Mouse (Mus musculus) small intestine, adult 10 weeks (tissue): ENCODE data around the gene Wdr43. TPM values are rescaled to one million over a fixed set of nuclear protein-coding genes. Genes with fewer than 3 reads are reported as not detected.

ENCODE experiments used
- polyA plus RNA-seq: library from polyadenylated mRNA; stranded (reverse); fragments of 350-450 nt; fragmentation: Illumina TruSeq; extraction: RNeasy Lipid Tissue Mini Kit (QIAGEN cat#74804); gene quantifications from one replicate; pipeline ENCODE4 v1.2.3, GENCODE M21; 2014; ENCODE audit warnings: low replicate concordance

Gene Wdr43
- 84.6 TPM for polyA plus RNA-seq

DNA sequence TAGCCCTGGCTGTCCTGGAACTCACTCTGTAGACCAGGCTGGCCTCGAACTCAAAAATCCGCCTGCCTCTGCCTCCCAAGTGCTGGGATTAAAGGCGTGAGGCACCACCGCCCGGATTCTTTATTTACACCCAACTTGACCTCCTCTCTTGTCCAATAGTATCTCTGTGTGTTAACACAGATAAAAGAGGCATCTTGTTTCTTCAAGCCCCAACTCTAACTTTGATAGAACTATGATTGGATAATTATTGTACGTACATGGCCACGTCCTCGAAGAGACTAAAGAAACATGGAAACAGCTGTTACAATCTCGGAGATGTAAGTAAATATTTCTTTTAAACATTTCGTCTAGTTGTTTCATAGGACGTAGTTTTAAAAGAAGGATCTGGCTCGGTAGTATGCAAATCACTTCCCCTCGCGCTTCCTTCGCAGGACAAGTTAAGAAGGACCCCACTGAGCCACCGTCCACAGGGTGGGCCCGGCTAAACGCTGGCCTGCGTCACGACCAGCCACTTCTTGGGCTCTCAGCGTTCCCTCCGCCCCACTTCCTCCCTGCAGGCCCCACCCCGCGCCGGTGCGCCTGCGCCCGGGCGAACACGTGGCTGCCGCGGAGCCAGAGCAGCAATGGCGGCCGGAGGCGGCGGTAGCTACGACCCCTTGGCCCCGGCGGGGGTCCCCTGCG is at the start of gene Wdr43:
Wdr43 (plus strand) TSS at position 258 of the 681 bp plus-strand sequence.

DNA sequence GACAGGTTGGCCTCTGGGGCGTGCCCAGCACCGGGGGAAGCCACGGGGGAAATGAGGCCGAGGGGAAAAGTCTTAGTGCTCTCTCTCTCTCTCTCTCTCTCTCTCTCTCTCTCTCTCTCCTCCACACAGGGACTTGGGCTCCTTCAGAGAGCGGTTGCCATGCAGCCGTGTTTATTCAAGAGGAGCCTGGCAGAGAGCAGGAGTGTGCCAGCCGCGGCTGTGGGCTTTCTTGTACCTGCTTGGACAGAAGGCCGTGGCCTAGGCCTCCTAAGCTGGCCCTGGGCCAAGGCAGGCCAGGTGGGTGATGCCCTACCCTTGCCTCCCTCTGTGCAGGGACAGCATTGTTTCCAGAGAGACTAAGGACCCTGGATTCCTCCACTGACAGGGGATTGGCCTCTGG is 57.4 kb downstream of the Wdr43 start, which contains the start of gene Togaram2:
Togaram2 (plus strand) TSS at position 170 of the 400 bp plus-strand sequence.

Other genes with a start within 250 kb of the Wdr43 start
- not detected for gene Gm4707, start 156.0 kb upstream of the Wdr43 start, polyA plus RNA-seq
- 68.5 TPM for gene Smchd1, start 140.6 kb upstream of the Wdr43 start, polyA plus RNA-seq
- gene Ndc80, start 89.0 kb upstream of the Wdr43 start, polyA plus RNA-seq = 16.3 TPM
- gene Spdya, start 63.8 kb upstream of the Wdr43 start, polyA plus RNA-seq = 0.52 TPM
- not detected for gene Togaram2, start 57.4 kb downstream of the Wdr43 start, polyA plus RNA-seq
- gene Pcare, start 137.0 kb downstream of the Wdr43 start, polyA plus RNA-seq = not detected
- 3.1 TPM for gene Clip4, start 152.6 kb downstream of the Wdr43 start, polyA plus RNA-seq